Mouse (Mus musculus): ENCODE measurements around the gene Trim66. TPM values are rescaled to one million over a fixed set of nuclear protein-coding genes. Genes with fewer than 3 reads are reported as not detected.

The Trim66 gene
- polyA plus RNA-seq, 1 experiment = 0.57 TPM

DNA sequence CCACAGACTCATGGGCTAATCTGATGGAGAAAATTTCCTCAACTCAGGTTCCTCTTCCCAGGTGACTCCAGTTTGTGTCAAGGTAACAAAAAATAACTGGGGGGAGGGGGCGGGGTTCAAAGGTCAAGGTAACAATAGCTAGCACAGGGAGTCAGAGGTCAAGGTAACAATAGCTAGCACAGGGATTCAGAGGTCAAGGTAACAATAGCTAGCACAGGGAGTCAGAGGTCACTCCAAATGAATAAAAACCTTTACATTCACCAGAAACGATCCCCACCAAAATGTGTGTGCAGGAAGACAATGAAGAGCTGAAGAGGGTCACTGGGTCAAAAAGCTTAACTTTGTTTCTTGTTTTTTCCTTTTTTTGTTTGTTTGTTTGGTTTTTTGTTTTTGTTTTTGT is 59.9 kb downstream of the Trim66 start:
- H3K79me2 ChIP-seq (ENCODE audit: control insufficient read depth, insufficient read depth) = no peaks in the 10 kb centered on the region
- TF ChIP-seq MAX (IDR thresholded peaks at IDR 0.05) = no peak
- no peak for TF ChIP-seq MYOD1 (IDR thresholded peaks at IDR 0.05; ENCODE audit: control insufficient read depth, insufficient read length, low read depth)
- no peak for TF ChIP-seq USF1 (IDR thresholded peaks at IDR 0.05; ENCODE audit: low read depth)
- TF ChIP-seq MYOG (IDR thresholded peaks at IDR 0.05; ENCODE audit: control insufficient read depth, extremely low read depth, insufficient read length) = no peak
- no peak for TF ChIP-seq FOSL1 (IDR thresholded peaks at IDR 0.05; ENCODE audit: insufficient read depth, low read length, poor library complexity, severe bottlenecking)
- no peak for TF ChIP-seq CEBPB (IDR thresholded peaks at IDR 0.05; ENCODE audit: low read depth)
- no peak for TF ChIP-seq CTCF (IDR thresholded peaks at IDR 0.05; ENCODE audit: control insufficient read depth, insufficient read depth, insufficient read length)
- H3ac ChIP-seq (ENCODE audit: control insufficient read depth, insufficient read length, low read depth) = no peak overlapping the region
- H3K4me3 ChIP-seq (ENCODE audit: insufficient read depth, poor library complexity, severe bottlenecking) = no peak overlapping the region
- no peaks in the 10 kb centered on the region for H3K36me3 ChIP-seq (ENCODE audit: control insufficient read depth, insufficient read depth)
- H3K27me3 ChIP-seq (ENCODE audit: control insufficient read depth, insufficient read depth, insufficient read length) = no peaks in the 10 kb centered on the region
- H3K79me3 ChIP-seq (ENCODE audit: low read depth) = no peaks in the 10 kb centered on the region

- no peak overlapping the region for H3ac ChIP-seq (ENCODE audit: control insufficient read depth, insufficient read length, low read depth)
- TF ChIP-seq MYOG (IDR thresholded peaks at IDR 0.05; ENCODE audit: control insufficient read depth, extremely low read depth, insufficient read length) (no peak), CTCF (IDR thresholded peaks at IDR 0.05; ENCODE audit: control insufficient read depth, insufficient read depth, insufficient read length) (peak; percentile 34)
- no peaks in the 10 kb centered on the region for H3K27me3 ChIP-seq (ENCODE audit: control insufficient read depth, insufficient read depth, insufficient read length)
- no peaks in the 10 kb centered on the region for H3K79me3 ChIP-seq (ENCODE audit: low read depth)
- H3K4me3 ChIP-seq (ENCODE audit: insufficient read depth, poor library complexity, severe bottlenecking) = no peak overlapping the region
- no peaks in the 10 kb centered on the region for H3K36me3 ChIP-seq (ENCODE audit: control insufficient read depth, insufficient read depth)
- H3K79me2 ChIP-seq (ENCODE audit: control insufficient read depth, insufficient read depth) = no peaks in the 10 kb centered on the region
Observed at GRCm38 (mm10) chr7:109445012-109445411, 62.9 kb downstream of the Trim66 start.

GRCm38 (mm10) chr7:109442739-109443138 is 65.2 kb downstream of the Trim66 start:
- TF ChIP-seq MAX (IDR thresholded peaks at IDR 0.05) (no peak), FOSL1 (IDR thresholded peaks at IDR 0.05; ENCODE audit: insufficient read depth, low read length, poor library complexity, severe bottlenecking) (no peak)
- H3ac ChIP-seq (ENCODE audit: control insufficient read depth, insufficient read length, low read depth) = no peak overlapping the region

DNA sequence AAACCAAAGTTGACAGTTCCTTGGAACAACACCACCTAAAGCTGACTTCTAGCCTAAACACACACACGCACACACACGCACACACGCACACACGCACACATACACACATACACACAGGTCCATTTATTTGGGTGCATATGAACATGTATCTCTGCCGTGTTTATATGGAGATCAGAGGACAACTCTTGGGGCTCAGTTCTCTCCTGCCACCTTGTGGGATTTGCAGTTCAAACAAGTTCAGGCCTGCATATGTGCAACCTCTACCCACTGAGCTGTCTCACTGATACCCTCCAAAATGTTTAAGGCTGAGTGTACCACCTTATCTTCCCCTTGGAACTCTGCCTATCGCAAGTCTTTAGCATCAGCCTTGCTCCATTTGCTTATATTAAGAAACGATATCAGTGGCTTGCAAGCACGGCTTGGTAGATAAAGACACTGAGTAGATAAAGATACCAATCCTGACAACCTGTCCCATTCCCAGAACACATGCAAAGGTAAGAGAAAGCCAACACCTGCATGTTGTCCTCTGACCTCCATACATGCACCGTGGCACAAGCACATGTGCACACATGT is 67.2 kb downstream of the Trim66 start:
- TF ChIP-seq MYOD1 (IDR thresholded peaks at IDR 0.05; ENCODE audit: control insufficient read depth, insufficient read length, low read depth) = no peak
- no peak for TF ChIP-seq FOSL1 (IDR thresholded peaks at IDR 0.05; ENCODE audit: insufficient read depth, low read length, poor library complexity, severe bottlenecking)
- no peak for TF ChIP-seq CEBPB (IDR thresholded peaks at IDR 0.05; ENCODE audit: low read depth)
- no peak for TF ChIP-seq MYOG (IDR thresholded peaks at IDR 0.05; ENCODE audit: control insufficient read depth, extremely low read depth, insufficient read length)
- no peak for TF ChIP-seq CTCF (IDR thresholded peaks at IDR 0.05; ENCODE audit: control insufficient read depth, insufficient read depth, insufficient read length)
- no peak for TF ChIP-seq MAX (IDR thresholded peaks at IDR 0.05)
- no peak for TF ChIP-seq USF1 (IDR thresholded peaks at IDR 0.05; ENCODE audit: low read depth)
- Histone ChIP-seq H3ac (ENCODE audit: control insufficient read depth, insufficient read length, low read depth) (no peak overlapping the region), H3K4me3 (ENCODE audit: insufficient read depth, poor library complexity, severe bottlenecking) (no peak overlapping the region), H3K36me3 (ENCODE audit: control insufficient read depth, insufficient read depth) (no peaks in the 10 kb centered on the region), H3K79me3 (ENCODE audit: low read depth) (no peaks in the 10 kb centered on the region), H3K27me3 (ENCODE audit: control insufficient read depth, insufficient read depth, insufficient read length) (no peaks in the 10 kb centered on the region), H3K79me2 (ENCODE audit: control insufficient read depth, insufficient read depth) (no peaks in the 10 kb centered on the region)

More at GRCm38 (mm10) chr7:109442739-109443138, 65.2 kb downstream of the Trim66 start:
- Histone ChIP-seq H3K27me3 (ENCODE audit: control insufficient read depth, insufficient read depth, insufficient read length) (no peaks in the 10 kb centered on the region), H3K79me3 (ENCODE audit: low read depth) (no peaks in the 10 kb centered on the region), H3K79me2 (ENCODE audit: control insufficient read depth, insufficient read depth) (no peaks in the 10 kb centered on the region), H3K36me3 (ENCODE audit: control insufficient read depth, insufficient read depth) (no peaks in the 10 kb centered on the region), H3K4me3 (ENCODE audit: insufficient read depth, poor library complexity, severe bottlenecking) (no peak overlapping the region)

DNA sequence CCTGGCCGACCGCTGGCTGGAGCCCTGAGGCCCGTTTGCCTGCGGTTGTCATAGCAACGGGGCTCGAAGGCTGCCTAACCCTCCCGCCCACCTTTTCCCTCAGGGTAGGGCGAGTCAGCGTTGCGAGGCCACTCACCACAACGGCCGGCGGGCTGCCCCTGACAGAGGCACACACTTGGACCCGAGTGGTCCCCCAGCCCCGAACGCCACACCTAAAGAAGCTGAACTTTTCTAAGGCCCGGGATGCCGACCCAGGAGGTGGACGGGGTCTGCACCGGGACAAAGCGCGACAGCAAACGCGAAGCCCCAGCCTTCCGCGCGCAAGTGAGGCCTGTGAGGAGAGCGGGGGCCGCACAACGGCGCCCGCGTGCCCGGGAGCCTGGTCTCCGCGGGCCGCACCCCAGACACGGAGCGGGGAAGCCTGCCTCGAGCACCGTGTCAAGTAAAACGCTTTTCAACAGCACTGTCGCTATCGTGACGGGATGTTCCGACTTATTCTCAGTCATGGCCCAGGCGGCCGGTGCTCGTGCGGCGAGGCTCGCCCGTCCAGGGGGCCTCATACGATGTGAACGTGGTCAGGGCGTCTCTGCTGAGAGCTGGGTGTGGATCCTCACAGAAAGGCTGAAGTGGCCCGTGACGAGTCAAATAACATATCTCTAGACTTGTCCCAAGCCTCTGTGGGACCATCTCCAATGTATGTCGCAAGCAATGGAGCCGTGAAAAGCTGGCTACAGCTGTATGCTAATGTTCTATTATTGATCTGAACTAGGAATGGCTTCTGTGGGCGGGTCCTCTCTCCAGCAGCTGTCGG is 68.9 kb downstream of the Trim66 start, which contains the start of gene Stk33:
Gene Stk33 (minus strand): TSS at position 301 of the 811 bp plus-strand sequence.
- no peak within 1 kb of the TSS for H3K4me3 ChIP-seq (ENCODE audit: insufficient read depth, poor library complexity, severe bottlenecking)
- TF ChIP-seq FOSL1 (IDR thresholded peaks at IDR 0.05; ENCODE audit: insufficient read depth, low read length, poor library complexity, severe bottlenecking) = no peak
- TF ChIP-seq MYOG (IDR thresholded peaks at IDR 0.05; ENCODE audit: control insufficient read depth, extremely low read depth, insufficient read length) = no peak
- TF ChIP-seq CEBPB (IDR thresholded peaks at IDR 0.05; ENCODE audit: low read depth) = peak; percentile 3
- H3K36me3 ChIP-seq (ENCODE audit: control insufficient read depth, insufficient read depth) = no peaks in the 10 kb centered on the region

More for the DNA sequence above, 68.9 kb downstream of the Trim66 start, which contains the start of gene Stk33:
- Histone ChIP-seq H3K79me3 (ENCODE audit: low read depth) (no peaks in the 10 kb centered on the region), H3ac (ENCODE audit: control insufficient read depth, insufficient read length, low read depth) (peak within 1 kb of the TSS; percentile 11), H3K27me3 (ENCODE audit: control insufficient read depth, insufficient read depth, insufficient read length) (no peaks in the 10 kb centered on the region), H3K79me2 (ENCODE audit: control insufficient read depth, insufficient read depth) (no peaks in the 10 kb centered on the region)

Measured in C2C12 (cell line).